Mouse (Mus musculus) left cerebral cortex, postnatal 4 days (tissue): ENCODE data around the gene Ephb2. TPM values are rescaled to one million over a fixed set of nuclear protein-coding genes. Genes with fewer than 3 reads are reported as not detected.
A peak's percentile ranks its signal among the peaks of the same experiment; 100 is the strongest.

Experiments used
- DNase-seq: peaks from one replicate; pipeline ENCODE4 v3.0.0-alpha.2; 2022
- intact Hi-C: fragments of 180-260 bp; cut with DNase I; formaldehyde crosslinking; loops from one replicate; pipeline ENCODE4 v1.15.1; 2025
- total RNA-seq, 2 experiments: library from RNA; stranded (reverse); gene quantifications; 2 replicates each; pipeline ENCODE4 v1.2.3; 2021

Gene Ephb2
- total RNA-seq, 2 experiments from 2014 or later: 73.6 to 75.3 TPM

- intact Hi-C loops: no loop called here
- DNase-seq: no peak
Measured at GRCm38 (mm10) chr4:136738291-136738690, 97.5 kb downstream of the Ephb2 start.

DNA sequence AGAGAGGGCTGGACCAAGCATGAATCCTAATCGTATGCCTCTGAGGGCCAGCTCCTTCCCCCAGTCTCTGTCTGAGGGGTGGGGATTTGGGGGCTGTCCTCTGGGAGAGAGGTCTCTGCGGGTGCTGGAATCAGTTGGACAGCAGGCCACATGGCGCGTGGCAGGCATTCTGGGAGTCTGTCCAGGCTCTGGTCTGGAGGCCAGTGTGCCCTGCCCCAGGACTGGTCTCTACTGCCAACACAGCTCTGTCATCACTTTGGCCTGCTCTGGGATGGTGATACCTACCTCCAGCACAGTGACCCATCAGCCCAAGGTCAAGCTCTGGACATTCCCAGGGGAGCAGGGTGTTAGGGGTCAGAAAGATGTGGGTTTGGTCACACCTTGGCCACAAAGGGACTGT, 99.9 kb downstream of the Ephb2 start:
- no peak for DNase-seq
- intact Hi-C loops: no loop called here

GRCm38 (mm10) chr4:136734210-136734803, 101.5 kb downstream of the Ephb2 start:
- intact Hi-C loops: no loop called here
- DNase-seq: no peak

DNA sequence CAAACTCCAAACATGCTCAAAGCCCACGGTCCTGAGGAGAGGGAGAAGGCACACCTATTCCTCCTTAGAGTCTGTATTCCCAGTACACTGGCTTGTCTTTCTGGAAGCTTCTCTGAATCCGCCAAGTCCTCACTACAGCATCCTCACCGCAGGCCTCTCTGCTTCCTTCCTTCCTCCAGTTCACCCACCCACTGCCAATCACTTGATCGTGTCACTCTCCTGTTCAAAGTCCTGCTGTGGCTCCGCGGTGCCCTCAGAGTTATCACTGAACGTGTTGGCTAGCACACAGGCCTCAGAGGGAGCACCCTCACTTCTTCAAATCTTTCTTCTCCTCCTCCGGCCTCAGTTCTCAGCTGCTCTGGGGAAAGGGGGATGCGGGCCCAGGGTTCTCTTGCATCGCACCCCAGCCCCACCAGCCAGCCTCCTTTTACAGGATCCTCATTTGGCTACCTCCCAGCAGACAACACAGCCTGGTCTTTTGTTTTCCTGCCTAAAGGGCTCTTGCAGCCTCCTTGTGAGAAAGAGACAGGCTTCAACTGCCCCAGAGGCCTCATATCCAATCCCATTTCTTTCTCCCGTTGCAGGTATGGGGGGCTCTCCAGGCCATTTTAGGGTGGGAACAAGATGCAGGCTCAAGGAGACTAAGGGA, 102.4 kb downstream of the Ephb2 start:
- intact Hi-C loops: no loop called here
- DNase-seq: no peak

DNA sequence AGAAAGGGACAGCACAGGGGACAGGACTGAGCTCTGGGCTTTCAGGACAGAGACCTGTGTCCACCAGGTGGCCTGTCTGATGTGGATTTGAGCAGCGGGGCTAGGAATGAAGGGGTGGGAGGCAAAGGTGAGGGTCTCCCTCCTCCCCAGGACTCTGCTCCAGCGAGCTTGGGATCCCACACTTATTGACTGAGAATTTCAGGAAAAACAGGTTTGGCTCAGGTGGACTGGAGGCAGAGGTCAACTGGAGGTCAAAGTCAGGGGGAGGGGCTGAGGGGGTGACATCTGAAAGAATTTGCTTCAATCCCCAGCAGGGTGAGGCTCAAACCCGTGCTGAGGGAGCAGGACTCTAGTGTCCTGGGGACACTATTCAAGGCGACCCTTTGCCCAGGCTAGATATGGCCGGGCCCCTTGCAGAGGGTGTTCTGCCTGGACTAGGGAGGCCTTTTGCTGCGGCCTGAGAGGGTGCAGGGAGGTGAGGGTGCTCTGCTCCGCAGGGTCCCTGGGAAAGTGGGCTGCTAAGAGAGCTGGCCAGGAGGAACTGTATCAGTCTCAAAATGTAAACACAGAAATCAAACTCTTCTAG, 103.2 kb downstream of the Ephb2 start:
- DNase-seq: no peak

DNA sequence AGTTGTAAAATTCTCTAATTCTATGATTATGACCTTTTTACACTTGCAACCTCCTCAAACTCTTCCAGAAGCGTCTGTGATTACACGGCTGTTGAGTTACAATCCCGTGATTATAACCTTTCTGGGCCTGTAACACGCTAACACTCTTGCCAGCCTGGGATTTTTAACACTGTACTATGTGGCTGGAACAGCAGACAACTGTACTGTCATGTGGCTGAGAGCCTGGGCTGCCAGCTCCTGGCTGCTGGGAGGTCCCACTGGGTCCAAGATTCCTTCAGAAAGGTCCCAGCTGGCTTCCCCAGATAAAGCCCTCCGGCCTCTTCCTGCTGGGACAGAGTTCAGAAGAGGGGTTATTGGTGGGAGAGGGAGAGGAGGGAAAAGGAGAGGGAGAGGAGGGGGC, 104.0 kb downstream of the Ephb2 start:
- peak; percentile 39 for DNase-seq
- intact Hi-C loops: no loop called here

More for the DNA sequence above, 103.2 kb downstream of the Ephb2 start:
- intact Hi-C loops: no loop called here

- peak; percentile 47 for DNase-seq
- intact Hi-C loops: no loop called here
Measured at GRCm38 (mm10) chr4:136731008-136731609, 104.7 kb downstream of the Ephb2 start.

DNA sequence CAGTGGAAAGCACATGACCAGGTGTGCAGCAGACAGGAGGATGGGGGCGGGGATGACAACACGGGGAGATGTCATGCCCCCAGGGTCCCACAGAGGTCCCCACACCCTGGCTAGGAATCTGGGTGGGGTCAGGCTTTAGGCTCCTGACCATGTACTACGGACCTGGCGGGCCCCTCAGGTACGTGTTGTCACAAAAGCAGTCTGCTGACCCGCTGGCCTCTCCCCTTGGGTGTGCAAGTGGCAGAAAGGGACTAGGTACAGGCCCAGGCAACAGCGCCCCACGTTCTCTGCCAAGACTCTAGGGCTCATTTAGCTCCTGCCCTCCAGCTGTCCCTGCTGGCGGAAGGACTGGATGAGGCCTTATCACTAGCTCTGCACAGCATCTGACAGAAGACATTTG, 105.3 kb downstream of the Ephb2 start:
- DNase-seq: no peak
- intact Hi-C loops: no loop called here

GRCm38 (mm10) chr4:136729574-136729973, 106.2 kb downstream of the Ephb2 start:
- peak; percentile 42 for DNase-seq
- intact Hi-C loops: no loop called here

DNA sequence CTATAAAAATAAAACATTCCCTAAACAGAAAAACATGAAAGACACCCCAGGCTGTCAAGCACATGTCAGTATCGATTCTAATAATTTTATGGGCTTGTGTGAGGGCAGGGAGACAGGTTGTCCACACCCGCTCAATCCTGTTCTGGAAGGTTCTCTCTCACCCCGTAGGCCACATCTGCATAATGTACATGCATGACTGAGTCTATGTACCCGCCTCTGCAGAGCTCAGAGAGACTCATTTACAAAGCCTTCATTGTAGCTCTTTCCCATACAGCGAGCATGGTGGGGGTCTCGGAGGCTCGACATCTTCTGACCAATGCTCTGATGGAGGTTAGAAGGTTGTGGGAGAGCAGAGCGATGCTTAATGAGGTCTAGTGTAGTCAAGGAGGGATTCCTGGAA, 108.8 kb downstream of the Ephb2 start:
- no peak for DNase-seq
- intact Hi-C loops: no loop called here

DNA sequence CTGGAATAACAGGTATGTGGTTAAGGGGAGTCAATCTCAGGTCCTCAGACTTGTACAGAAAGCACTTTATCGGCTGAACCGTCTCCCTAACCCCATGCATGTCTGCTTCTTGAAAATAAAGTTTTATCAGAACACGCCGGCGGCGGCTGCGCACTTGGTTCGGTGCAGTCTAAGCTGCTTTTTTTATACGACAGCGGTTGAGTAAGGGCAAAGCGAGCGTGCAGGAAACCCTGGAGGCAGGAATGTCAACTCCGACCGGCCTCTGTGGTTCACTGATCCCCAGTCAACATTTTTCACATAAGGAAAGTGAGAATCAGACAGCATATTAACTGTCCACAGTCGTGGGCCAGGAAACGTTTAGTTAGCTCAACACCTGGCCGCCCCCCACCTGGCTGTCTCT, 111.1 kb downstream of the Ephb2 start:
- DNase-seq: no peak
- intact Hi-C loops: no loop called here

GRCm38 (mm10) chr4:136722361-136723082, 113.3 kb downstream of the Ephb2 start:
- intact Hi-C loops: no loop called here
- DNase-seq: no peak

GRCm38 (mm10) chr4:136721937-136722336, 113.9 kb downstream of the Ephb2 start:
- intact Hi-C loops: no loop called here
- no peak for DNase-seq

DNA sequence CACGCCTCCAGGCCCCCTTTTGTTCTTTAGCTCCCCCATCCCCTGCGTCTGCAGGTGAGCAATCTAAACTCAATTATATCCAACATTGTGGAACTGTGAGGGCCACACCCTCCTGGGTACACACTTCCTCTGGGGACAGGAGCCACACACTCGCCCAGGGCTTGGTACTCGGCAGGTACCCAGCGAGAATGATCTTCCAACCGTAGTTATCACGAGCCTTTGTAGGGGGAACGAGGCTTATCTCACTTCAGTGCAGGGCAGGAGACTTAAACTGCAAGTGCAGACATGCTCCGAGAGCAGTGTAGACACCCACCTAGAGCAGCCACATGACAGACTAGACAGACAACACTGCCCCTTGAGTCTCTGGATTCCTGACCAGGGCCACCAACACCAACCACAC, 115.8 kb downstream of the Ephb2 start:
- DNase-seq: no peak
- intact Hi-C loops: no loop called here

- intact Hi-C loops: no loop called here
Measured at GRCm38 (mm10) chr4:136718193-136718986, 117.4 kb downstream of the Ephb2 start.

DNA sequence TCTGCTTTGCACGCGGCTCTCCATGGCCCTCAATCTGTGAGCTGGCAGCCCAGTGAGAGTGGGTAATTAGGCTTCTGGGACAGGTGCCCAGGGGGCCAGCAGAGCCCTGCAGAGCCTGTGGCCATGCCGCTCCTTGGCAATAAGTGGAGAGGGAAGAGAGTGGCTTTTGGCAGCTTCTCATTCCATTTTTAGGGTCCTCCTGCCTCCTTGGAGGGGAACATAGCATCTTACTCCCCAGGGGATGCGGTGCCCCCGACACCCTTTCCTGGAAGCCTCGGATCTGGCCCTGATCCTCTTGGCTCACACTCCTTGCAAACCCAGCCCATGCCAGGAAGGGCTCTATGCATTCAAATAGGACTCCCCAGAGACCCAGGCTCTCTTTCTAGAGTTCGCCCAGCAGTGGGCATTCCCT, 119.2 kb downstream of the Ephb2 start:
- peak; percentile 77 for DNase-seq

More at GRCm38 (mm10) chr4:136718193-136718986, 117.4 kb downstream of the Ephb2 start:
- DNase-seq: no peak

DNA sequence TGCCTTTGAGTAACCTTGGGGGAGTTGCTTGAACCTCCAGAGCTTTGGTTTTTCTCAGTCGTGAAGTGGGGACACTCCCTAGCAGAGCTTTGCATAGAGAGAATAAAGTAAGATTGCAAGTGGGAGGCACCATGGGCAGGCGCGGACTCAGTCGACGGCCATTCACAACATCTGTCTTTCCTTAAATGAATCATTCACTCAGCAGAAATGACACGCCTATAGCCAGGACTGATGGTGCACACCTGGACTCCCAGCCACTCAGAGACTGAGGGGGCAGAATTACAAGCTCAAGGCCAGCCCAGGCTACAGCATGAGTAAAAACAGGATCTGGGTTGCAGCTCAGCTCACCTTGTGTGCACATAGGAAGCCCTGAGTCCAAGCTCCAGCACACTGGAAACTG, 121.3 kb downstream of the Ephb2 start:
- no peak for DNase-seq
- intact Hi-C loops: no loop called here

More for the DNA sequence above, 119.2 kb downstream of the Ephb2 start:
- intact Hi-C loops: no loop called here

- DNase-seq: no peak
- intact Hi-C loops: no loop called here
Measured at GRCm38 (mm10) chr4:136713889-136714288, 121.9 kb downstream of the Ephb2 start.

- intact Hi-C loops: no loop called here
- DNase-seq: no peak
Measured at GRCm38 (mm10) chr4:136713431-136713830, 122.4 kb downstream of the Ephb2 start.

DNA sequence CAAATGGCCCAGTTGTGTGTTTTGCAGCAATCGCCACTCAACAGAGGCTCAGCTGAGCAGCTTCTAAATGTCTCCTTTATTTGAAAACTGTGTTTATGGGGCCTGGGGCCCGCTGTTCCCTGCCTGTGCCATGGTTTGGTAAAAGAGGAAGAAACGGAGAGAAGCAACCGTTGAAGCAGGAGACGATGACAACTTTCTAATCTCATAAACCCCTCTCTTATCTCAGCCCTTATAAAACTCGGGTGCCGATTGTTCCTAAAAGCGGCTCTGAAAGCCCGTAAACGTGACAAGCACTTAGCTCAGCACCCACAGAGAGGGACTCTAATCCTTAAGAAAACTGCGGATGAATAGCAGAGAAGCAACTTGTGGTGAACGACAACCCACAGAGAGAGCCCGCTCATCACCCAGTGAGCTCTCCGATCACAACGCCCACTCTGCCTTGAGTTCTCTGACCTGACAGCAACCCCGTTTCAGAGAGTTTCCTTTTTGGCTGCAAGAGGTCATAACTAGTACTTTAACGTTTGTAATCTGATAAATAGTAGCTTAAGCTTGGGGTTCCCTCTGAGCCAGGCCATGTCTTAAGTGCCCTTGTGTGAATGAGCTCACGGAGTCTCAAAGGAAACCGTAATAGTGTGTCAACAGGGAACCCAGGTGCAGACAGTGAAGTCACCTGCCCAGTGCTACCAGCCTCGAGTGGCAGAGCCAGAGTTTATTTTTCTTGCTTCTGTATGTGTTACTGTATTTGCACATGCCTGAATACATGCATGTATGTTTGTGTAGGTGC, 123.6 kb downstream of the Ephb2 start:
- DNase-seq: no peak
- intact Hi-C loops: no loop called here
